Mouse (Mus musculus): ENCODE data around the gene Cfap65.

- TF ChIP-seq POLR2A (IDR thresholded peaks at IDR 0.05; ENCODE audit: extremely low read depth, insufficient read depth, low read length), result no peak
- no peak for TF ChIP-seq CTCF (IDR thresholded peaks at IDR 0.05; ENCODE audit: extremely low read depth, insufficient read depth, low read length)
Observed at GRCm38 (mm10) chr1:74855651-74856438, 79.6 kb downstream of the Cfap65 start.
